Mouse (Mus musculus): ENCODE measurements around the gene Senp2. TPM values are rescaled to one million over a fixed set of nuclear protein-coding genes. Genes with fewer than 3 reads are reported as not detected.

Gene Senp2
- polyA plus RNA-seq, 1 experiment from 2014 or later: 29.5 TPM

DNA sequence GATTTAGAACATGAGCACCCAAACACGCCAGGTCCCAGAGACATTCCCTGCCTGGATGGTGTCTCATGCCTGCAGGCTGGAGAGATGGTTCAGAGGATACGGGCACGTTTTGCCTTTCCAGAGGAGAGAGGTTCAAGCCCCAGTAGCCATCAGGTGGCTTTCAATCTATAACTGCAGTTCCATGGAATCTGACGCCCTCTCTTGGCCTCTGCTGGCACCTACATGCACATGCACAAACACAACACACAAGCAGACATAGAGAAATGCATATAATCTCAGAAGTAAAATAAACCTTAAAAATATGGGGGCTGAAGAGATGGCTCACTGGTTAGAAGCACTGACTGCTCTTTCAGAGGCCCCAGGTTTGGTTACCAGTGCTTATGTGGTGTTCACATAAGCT, 8.1 kb upstream of the Senp2 start:
- Histone ChIP-seq H3K4me2 (ENCODE audit: low read depth, low read length) (no peak overlapping the region), H3K27ac (ENCODE audit: low read length) (peak overlapping the region; percentile 59; the same call in 1 of the 2 replicates), H3K9ac (ENCODE audit: low read depth, low read length) (no peak overlapping the region), H3K4me3 (ENCODE audit: low read length) (no peak overlapping the region), H3K9me3 (ENCODE audit: control insufficient read depth, low read length) (no peaks in the 10 kb centered on the region), H3K4me1 (ENCODE audit: control insufficient read depth, insufficient read depth, low read length) (peaks cover 13% of the 10 kb centered on the region), H3K27me3 (replicated peaks; ENCODE audit: control insufficient read depth, insufficient read depth, low read length) (no peaks in the 10 kb centered on the region), H3K36me3 (ENCODE audit: control insufficient read depth, insufficient read depth, low read length) (no peaks in the 10 kb centered on the region)
- no peak for ATAC-seq
- 56% methylated on average over 4 of the region's 4 CpGs for WGBS

DNA sequence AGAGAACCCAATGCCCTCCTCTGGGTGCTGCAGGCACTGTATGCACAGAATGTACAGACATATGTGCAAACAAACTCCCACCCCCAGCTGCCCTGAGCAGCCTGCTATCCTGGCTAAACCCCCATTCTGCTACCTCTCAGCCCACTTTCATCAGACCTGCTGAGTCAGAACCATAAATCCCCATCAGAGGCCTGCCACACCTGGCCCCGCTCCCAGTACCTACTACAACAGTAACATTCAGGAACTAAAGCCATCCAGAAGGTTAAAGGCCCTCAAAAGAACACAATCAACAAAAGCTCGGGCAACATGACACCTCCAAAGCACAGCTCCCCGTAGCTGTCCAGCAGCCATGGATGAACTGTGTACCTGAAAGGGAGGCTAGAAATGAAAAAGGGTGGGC, 7.7 kb upstream of the Senp2 start:
- Histone ChIP-seq H3K9me3 (ENCODE audit: control insufficient read depth, low read length) (no peaks in the 10 kb centered on the region), H3K36me3 (ENCODE audit: control insufficient read depth, insufficient read depth, low read length) (no peaks in the 10 kb centered on the region), H3K27ac (ENCODE audit: low read length) (peak overlapping the region; percentile 59), H3K27me3 (replicated peaks; ENCODE audit: control insufficient read depth, insufficient read depth, low read length) (no peaks in the 10 kb centered on the region), H3K4me1 (ENCODE audit: control insufficient read depth, insufficient read depth, low read length) (peaks cover 13% of the 10 kb centered on the region), H3K4me3 (ENCODE audit: low read length) (no peak overlapping the region), H3K4me2 (ENCODE audit: low read depth, low read length) (0 out of 2 replicates have a peak overlapping the region, but pooled peaks have one; percentile 6), H3K9ac (ENCODE audit: low read depth, low read length) (no peak overlapping the region)
- WGBS: 45% methylated on average over 3 of the region's 3 CpGs
- ATAC-seq: peak; percentile 72

DNA sequence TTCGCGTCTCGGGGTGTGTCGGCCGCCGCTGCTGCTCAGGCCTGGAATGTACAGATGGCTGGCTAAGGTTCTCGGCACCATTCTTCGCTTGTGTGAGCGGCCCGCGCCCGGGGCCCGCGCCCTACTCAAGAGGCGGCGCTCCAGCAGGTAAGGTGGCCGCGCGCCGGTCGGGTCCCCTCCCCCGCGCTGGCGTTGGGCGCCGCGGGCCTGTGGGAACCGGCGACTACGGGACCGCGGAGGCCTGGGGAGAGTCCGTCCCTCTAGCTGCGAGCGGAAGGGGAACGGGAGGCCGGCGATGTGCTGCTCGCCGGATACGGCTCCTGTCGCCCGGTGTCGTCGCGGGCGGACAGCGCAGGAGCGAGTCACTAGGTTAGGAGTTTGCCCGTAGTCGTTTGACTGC, 312 bp downstream of the Senp2 start:
- Histone ChIP-seq H3K36me3 (ENCODE audit: control insufficient read depth, insufficient read depth, low read length) (no peaks in the 10 kb centered on the region), H3K9me3 (ENCODE audit: control insufficient read depth, low read length) (no peaks in the 10 kb centered on the region), H3K4me3 (ENCODE audit: low read length) (peak overlapping the region; percentile 99), H3K27ac (ENCODE audit: low read length) (peak overlapping the region; percentile 73), H3K4me2 (ENCODE audit: low read depth, low read length) (peak overlapping the region; percentile 67), H3K9ac (ENCODE audit: low read depth, low read length) (peak overlapping the region; percentile 94), H3K27me3 (replicated peaks; ENCODE audit: control insufficient read depth, insufficient read depth, low read length) (no peaks in the 10 kb centered on the region), H3K4me1 (ENCODE audit: control insufficient read depth, insufficient read depth, low read length) (peaks cover 7% of the 10 kb centered on the region)
- ATAC-seq: peak; percentile 81
- under 1% methylated on average over 50 of the region's 51 CpGs for WGBS

DNA sequence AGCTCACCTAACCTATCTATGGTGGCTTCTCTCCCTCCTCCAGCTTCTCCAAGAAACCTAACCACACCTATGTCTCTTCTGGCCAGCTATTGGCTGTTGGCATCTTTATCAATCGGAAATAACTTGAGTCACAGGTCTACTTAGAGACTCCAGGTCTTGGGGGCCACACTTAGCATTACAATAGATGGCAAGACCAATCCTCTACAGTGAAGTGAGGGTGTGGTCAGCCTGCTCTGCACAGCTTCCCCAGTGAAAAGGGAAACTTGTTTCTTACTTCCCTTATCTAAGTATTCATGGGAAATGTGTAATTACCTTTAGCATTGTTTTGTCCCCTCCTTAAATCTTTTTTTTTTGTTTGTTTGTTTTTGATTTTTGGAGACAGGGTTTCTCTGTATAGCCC, 6.3 kb downstream of the Senp2 start:
- peaks cover under 1% of the 10 kb centered on the region; the same call in 1 of the 2 replicates for H3K4me1 ChIP-seq (ENCODE audit: control insufficient read depth, insufficient read depth, low read length)
- no peak overlapping the region for H3K27ac ChIP-seq (ENCODE audit: low read length)
- H3K9me3 ChIP-seq (ENCODE audit: control insufficient read depth, low read length): no peaks in the 10 kb centered on the region
- H3K4me3 ChIP-seq (ENCODE audit: low read length): no peak overlapping the region
- peaks cover 3% of the 10 kb centered on the region for H3K36me3 ChIP-seq (ENCODE audit: control insufficient read depth, insufficient read depth, low read length)
- H3K27me3 ChIP-seq (replicated peaks; ENCODE audit: control insufficient read depth, insufficient read depth, low read length): no peaks in the 10 kb centered on the region
- H3K4me2 ChIP-seq (ENCODE audit: low read depth, low read length): no peak overlapping the region
- 93% methylated on average over 1 of the region's 1 CpGs for WGBS
- ATAC-seq: no peak
- H3K9ac ChIP-seq (ENCODE audit: low read depth, low read length): no peak overlapping the region

DNA sequence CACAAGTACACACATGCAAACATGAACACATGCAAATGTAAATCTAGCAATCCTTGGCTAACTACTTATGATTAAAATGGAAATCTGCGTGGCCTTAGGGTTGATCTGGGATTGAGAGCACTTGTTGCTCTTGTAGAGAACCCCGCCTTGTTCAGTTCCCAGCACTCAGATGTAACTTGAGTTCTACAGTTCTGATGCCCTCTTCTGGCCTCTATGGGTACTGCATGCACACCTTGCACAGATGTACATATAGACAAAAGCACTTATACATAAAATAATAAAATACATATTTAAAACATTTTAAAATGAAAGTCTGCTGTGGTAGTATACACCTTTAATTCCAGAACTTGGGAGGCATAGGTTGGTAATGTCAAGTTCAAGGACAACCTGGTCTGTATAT, 12.8 kb downstream of the Senp2 start:
- peaks cover 10% of the 10 kb centered on the region for H3K36me3 ChIP-seq (ENCODE audit: control insufficient read depth, insufficient read depth, low read length)

DNA sequence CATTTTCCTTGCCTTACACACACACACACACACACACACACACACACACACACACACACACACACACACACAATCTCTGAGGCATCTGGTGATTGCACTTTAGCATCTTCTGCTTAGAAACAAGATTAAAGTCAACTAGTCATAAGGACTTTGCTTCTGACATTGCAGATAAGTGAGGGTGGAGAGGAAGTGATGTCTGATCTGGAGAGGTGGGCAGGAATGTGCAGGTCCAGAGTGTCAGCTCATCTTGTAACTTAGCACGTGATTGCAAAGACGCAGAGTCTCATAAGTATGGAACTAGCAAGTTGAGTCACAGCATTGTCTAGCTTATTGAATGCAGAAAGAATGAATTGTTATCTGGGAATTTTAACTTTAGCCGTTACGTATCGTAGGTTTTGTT, 18.2 kb downstream of the Senp2 start:
- no peaks in the 10 kb centered on the region for H3K9me3 ChIP-seq (ENCODE audit: control insufficient read depth, low read length)
- ATAC-seq: peak; percentile 68; the same call in 1 of the 2 replicates
- H3K4me1 ChIP-seq (ENCODE audit: control insufficient read depth, insufficient read depth, low read length): no peaks in the 10 kb centered on the region
- 90% methylated on average over 5 of the region's 5 CpGs for WGBS
- no peak overlapping the region for H3K4me2 ChIP-seq (ENCODE audit: low read depth, low read length)
- no peak overlapping the region for H3K4me3 ChIP-seq (ENCODE audit: low read length)
- no peaks in the 10 kb centered on the region for H3K27me3 ChIP-seq (replicated peaks; ENCODE audit: control insufficient read depth, insufficient read depth, low read length)
- peaks cover 5% of the 10 kb centered on the region for H3K36me3 ChIP-seq (ENCODE audit: control insufficient read depth, insufficient read depth, low read length)
- H3K9ac ChIP-seq (ENCODE audit: low read depth, low read length): no peak overlapping the region
- H3K27ac ChIP-seq (ENCODE audit: low read length): 0 out of 2 replicates have a peak overlapping the region, but pooled peaks have one; percentile 16

More for the DNA sequence above, 12.8 kb downstream of the Senp2 start:
- Histone ChIP-seq H3K4me3 (ENCODE audit: low read length) (no peak overlapping the region), H3K4me2 (ENCODE audit: low read depth, low read length) (no peak overlapping the region), H3K9ac (ENCODE audit: low read depth, low read length) (no peak overlapping the region), H3K27ac (ENCODE audit: low read length) (no peak overlapping the region), H3K27me3 (replicated peaks; ENCODE audit: control insufficient read depth, insufficient read depth, low read length) (no peaks in the 10 kb centered on the region), H3K9me3 (ENCODE audit: control insufficient read depth, low read length) (peaks cover 5% of the 10 kb centered on the region), H3K4me1 (ENCODE audit: control insufficient read depth, insufficient read depth, low read length) (no peaks in the 10 kb centered on the region)
- 99% methylated on average over 2 of the region's 2 CpGs for WGBS
- ATAC-seq: no peak

DNA sequence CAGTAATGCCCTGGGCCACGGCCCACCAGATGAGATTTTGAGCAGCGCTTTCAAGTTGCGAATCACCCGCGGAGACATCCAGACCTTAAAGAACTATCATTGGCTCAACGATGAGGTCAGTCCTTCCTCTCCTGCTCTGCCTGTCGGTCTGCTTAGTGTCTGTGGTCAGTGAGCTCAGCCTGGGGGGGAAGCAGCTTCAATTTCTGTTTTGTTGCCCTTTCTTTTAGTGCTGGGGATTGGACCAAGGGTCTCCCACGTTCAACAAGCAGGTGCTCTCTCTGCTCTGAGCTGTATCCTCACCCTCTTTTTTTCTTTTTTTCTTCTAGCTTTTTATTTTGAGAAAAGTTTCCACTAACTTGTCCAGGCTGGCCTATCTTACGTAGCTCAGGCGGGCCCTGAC, 29.3 kb downstream of the Senp2 start:
- no peaks in the 10 kb centered on the region for H3K27me3 ChIP-seq (replicated peaks; ENCODE audit: control insufficient read depth, insufficient read depth, low read length)
- H3K4me1 ChIP-seq (ENCODE audit: control insufficient read depth, insufficient read depth, low read length): no peaks in the 10 kb centered on the region
- ATAC-seq: no peak
- H3K36me3 ChIP-seq (ENCODE audit: control insufficient read depth, insufficient read depth, low read length): 0 out of 2 replicates have a peak, but pooled peaks cover 3% of the 10 kb centered on the region
- H3K4me3 ChIP-seq (ENCODE audit: low read length): no peak overlapping the region
- 92% methylated on average over 10 of the region's 10 CpGs for WGBS
- H3K9ac ChIP-seq (ENCODE audit: low read depth, low read length): no peak overlapping the region
- H3K9me3 ChIP-seq (ENCODE audit: control insufficient read depth, low read length): no peaks in the 10 kb centered on the region
- H3K4me2 ChIP-seq (ENCODE audit: low read depth, low read length): no peak overlapping the region
- H3K27ac ChIP-seq (ENCODE audit: low read length): no peak overlapping the region

DNA sequence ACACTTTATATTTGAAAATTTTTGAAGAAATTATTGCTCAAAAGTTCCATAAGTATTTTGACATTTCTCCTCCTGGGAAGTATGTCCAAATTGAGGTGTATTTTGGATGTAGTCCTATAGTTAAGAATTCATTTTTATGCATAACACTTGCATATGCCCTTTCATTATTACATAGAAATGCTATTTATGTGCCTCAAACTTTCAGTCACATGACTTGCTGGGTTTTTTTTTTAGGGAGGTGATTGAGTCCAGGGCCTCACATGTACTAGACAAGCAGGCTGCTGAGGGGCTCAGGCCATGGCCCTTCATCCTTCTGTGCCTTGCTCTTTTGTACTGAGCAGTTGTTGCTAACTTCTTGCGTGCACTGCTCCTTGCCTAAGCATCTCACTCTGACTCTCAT, 30.7 kb downstream of the Senp2 start:
- Histone ChIP-seq H3K9me3 (ENCODE audit: control insufficient read depth, low read length) (no peaks in the 10 kb centered on the region), H3K4me1 (ENCODE audit: control insufficient read depth, insufficient read depth, low read length) (no peaks in the 10 kb centered on the region), H3K36me3 (ENCODE audit: control insufficient read depth, insufficient read depth, low read length) (0 out of 2 replicates have a peak, but pooled peaks cover 11% of the 10 kb centered on the region), H3K4me2 (ENCODE audit: low read depth, low read length) (no peak overlapping the region), H3K9ac (ENCODE audit: low read depth, low read length) (no peak overlapping the region), H3K27ac (ENCODE audit: low read length) (no peak overlapping the region), H3K4me3 (ENCODE audit: low read length) (no peak overlapping the region), H3K27me3 (replicated peaks; ENCODE audit: control insufficient read depth, insufficient read depth, low read length) (no peaks in the 10 kb centered on the region)
- 95% methylated on average over 1 of the region's 1 CpGs for WGBS
- no peak for ATAC-seq

DNA sequence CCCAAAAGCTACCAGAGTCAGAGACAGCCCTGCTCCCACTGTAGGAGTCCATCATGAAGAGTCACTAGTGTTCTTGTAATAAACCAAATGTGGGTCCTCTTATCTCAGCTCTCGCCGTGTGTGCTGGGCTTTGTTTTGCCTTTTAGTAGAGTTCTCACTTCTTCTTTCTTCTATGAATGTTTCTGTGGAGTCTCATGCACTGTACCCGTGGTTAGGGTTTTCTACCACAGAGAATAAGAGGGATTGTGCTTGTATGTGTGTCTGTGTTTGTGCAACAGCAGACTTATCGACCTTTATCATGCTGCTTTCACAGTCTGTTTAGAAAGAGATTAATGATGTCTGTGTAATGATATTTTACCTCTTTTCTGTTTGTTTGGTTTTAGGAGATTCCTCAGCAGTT, 34.5 kb downstream of the Senp2 start:
- H3K27ac ChIP-seq (ENCODE audit: low read length): no peak overlapping the region
- H3K36me3 ChIP-seq (ENCODE audit: control insufficient read depth, insufficient read depth, low read length): 0 out of 2 replicates have a peak, but pooled peaks cover 10% of the 10 kb centered on the region
- H3K27me3 ChIP-seq (replicated peaks; ENCODE audit: control insufficient read depth, insufficient read depth, low read length): no peaks in the 10 kb centered on the region
- H3K9ac ChIP-seq (ENCODE audit: low read depth, low read length): no peak overlapping the region
- H3K4me2 ChIP-seq (ENCODE audit: low read depth, low read length): no peak overlapping the region
- H3K4me3 ChIP-seq (ENCODE audit: low read length): no peak overlapping the region
- ATAC-seq: no peak
- 70% methylated on average over 4 of the region's 4 CpGs for WGBS
- H3K4me1 ChIP-seq (ENCODE audit: control insufficient read depth, insufficient read depth, low read length): no peaks in the 10 kb centered on the region
- no peaks in the 10 kb centered on the region for H3K9me3 ChIP-seq (ENCODE audit: control insufficient read depth, low read length)

DNA sequence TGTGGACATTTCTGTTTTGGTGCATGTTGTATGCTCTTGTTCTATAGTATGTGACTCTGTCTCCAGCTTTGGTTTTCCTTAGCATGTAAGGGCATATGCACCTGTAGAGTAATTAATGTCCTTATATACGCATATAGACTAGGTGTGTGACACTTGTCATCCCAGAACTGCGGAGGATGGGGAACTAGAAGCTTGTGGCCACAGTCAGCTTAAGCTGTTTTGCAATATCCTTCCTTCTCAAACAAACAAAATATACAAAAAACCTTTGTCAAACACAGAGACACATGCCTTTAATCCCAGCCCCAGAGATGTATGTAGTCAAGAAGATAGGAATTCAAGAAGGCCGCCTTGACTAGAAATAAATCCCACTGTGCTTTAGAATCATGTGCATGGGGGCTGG, 36.6 kb downstream of the Senp2 start:
- H3K27ac ChIP-seq (ENCODE audit: low read length): no peak overlapping the region
- no peak overlapping the region for H3K4me3 ChIP-seq (ENCODE audit: low read length)
- H3K4me1 ChIP-seq (ENCODE audit: control insufficient read depth, insufficient read depth, low read length): no peaks in the 10 kb centered on the region
- H3K27me3 ChIP-seq (replicated peaks; ENCODE audit: control insufficient read depth, insufficient read depth, low read length): no peaks in the 10 kb centered on the region
- no peak for ATAC-seq
- 95% methylated on average over 3 of the region's 3 CpGs for WGBS
- peaks cover 10% of the 10 kb centered on the region; the same call in 1 of the 2 replicates for H3K36me3 ChIP-seq (ENCODE audit: control insufficient read depth, insufficient read depth, low read length)
- no peak overlapping the region for H3K9ac ChIP-seq (ENCODE audit: low read depth, low read length)
- H3K9me3 ChIP-seq (ENCODE audit: control insufficient read depth, low read length): no peaks in the 10 kb centered on the region
- H3K4me2 ChIP-seq (ENCODE audit: low read depth, low read length): no peak overlapping the region
